Mouse (Mus musculus): ENCODE data around the gene Pus10. TPM values are rescaled to one million over a fixed set of nuclear protein-coding genes. Genes with fewer than 3 reads are reported as not detected.

The Pus10 gene
- 31.9 TPM for polyA plus RNA-seq (2015; fragmentation: Illumina TruSeq; extraction: RNeasy Lipid Tissue Mini Kit (QIAGEN cat#74804); ENCODE audit: insufficient read depth, low replicate concordance)

DNA sequence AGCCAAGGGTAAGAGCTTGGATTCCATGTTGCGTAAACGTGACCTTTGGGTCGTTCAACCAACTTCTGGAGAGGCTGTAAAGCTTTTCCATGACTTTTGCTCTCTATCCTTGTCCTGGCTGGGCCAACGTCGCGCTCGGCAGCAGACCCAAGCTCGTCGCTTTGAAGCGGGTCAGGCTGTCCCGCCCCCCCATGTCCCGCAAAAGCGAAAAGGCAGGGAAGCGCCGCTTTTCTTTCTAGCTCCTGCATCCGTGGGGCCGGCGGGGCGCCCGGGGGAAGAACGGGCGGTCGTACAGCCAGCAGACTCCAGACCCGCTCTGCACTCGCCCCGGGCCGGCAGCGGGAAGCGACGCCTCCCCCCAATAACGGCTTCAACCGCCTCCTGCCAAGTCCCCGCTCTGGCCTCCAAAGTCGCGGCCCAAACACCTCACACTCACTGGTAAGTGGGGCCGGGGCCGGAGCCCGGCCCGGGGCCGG, at the start of gene Pus10:
Gene Pus10 (plus strand): TSS at position 364 of the 476 bp plus-strand sequence.

DNA sequence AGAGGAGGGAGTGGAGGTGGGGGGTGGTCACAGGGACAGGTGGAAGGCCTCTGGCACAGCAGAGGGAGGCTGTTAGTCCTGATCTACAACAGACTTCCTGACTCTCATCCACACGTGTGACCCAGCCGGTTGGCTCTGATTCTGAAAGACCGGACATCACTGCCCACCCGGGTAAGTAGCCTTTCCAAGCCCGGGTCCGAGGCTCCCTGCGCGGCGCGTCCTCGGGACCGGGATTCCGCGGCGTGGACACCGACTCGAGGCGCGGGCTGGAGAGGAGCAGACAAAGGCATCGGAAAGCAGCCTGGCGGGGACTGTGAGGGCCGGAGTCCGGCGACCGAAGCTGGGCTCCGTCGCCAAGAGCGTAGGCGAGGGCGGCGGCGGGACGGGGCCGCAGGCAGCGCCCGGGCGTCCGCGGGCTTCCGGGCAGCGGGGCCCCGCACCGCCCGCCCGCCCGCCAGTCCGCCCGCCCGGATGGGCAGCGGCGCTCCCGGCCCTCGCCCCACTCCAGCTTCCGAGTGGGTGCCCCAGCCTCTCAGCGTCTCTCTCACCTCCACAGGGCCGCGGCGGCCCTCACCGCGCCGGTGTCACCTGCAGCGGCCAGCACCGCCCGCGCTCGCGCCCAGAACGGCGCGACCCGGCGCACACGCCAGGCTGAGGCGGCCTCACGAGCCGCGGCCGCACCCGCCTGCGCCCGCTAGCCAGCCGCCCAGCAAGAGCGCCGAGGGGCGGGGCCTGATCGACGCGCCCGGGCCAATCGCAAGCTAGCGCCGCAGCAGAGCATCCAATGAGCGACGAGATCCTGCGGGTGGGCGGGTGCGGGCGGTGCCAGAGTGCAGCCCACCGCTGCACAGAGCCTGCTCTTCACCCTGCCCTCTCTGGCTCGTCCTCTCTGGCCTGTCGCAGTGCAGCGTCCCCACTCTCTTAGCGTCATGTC, 32.3 kb upstream of the Pus10 start, which contains the start of gene 0610010F05Rik:
Gene 0610010F05Rik (minus strand): TSS at position 695 of the 934 bp plus-strand sequence.

DNA sequence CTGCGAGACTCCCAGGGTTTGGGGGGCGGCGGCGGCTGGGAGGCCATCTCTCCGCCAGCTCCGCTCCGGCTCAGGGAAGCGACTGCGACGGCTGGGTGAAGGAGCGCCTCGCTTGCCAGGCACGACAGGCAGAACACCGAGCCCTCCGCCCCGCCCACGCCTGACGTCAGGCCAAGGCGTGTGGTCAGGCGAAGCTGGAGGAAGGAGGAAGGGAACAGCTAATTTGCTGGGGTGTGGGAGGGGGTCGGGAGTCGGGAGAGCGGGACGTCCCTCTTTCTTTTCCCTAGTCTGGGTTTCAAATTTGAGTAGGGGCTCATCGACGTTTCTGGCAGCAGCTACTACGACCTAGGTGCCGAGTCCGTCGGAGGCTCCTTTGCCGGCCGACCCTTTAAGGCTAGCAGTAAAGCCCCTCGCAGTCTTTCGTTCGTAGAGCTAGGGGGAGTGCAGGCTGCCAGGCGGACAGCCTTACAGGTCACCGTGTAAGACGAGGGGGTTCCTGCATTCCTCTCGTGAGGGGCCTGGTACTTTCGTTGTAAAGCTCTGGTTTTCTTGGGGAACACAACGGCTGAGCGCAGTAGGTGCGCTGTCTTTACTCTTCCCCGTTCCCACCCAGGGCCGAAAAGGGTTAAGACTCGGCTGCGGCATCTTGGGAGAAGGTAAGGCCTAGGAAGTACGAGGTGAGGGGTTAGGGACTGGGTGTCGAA, 476 bp downstream of the Pus10 start, which contains the start of gene Pex13:
Gene Pex13 (minus strand): TSS at position 162 of the 704 bp plus-strand sequence.

DNA sequence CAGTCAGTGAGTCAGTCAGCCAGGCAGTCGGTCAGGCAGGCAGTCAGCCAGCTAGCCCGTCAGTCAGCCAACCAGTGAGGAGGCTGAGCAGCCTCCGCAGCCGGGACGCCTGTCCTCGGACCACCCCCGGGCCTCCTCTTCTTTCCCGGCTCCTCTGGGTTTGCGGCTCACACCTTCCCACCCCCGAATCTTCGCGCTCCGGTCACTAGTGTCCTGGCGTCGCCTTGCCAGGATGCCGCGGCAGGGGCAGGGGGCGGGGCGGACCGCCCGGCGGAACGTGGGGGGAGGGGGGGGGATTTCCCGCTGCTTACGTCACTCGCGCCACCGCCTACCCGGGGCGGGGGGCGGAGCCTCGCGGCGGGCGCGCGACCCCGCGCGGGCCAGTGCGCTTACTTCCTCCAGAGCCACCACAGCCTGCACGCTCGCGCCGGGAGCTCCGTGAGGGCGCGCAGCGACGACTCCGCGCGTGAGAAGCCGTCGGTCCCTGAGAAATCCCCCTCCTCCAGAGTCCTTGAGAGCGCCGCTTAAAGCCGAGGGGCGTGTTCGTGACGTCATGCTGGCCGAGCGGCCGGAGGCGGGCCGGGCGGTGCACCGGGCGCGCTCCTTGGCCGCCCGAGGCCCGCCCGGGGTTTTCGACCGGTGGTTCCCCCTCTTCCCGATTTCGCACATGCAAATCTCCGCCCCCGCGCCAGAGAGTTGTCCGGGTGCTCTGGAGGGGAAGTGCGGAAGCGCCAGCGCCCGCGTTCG, 105.5 kb downstream of the Pus10 start, which contains the start of gene Rel:
Gene Rel (minus strand): TSS at position 211 of the 747 bp plus-strand sequence.

Other genes with a start within 250 kb of the Pus10 start
- gene Ahsa2, start 167.6 kb upstream of the Pus10 start, polyA plus RNA-seq (2015; fragmentation: Illumina TruSeq; extraction: RNeasy Lipid Tissue Mini Kit (QIAGEN cat#74804); ENCODE audit: insufficient read depth, low replicate concordance): 72.4 TPM
- gene 1700093K21Rik, start 144.5 kb upstream of the Pus10 start, polyA plus RNA-seq (2015; fragmentation: Illumina TruSeq; extraction: RNeasy Lipid Tissue Mini Kit (QIAGEN cat#74804); ENCODE audit: insufficient read depth, low replicate concordance): not detected
- 11.3 TPM for gene 0610010F05Rik, start 32.0 kb upstream of the Pus10 start, polyA plus RNA-seq (2015; fragmentation: Illumina TruSeq; extraction: RNeasy Lipid Tissue Mini Kit (QIAGEN cat#74804); ENCODE audit: insufficient read depth, low replicate concordance)
- gene Pex13, start 285 bp downstream of the Pus10 start, polyA plus RNA-seq (2015; fragmentation: Illumina TruSeq; extraction: RNeasy Lipid Tissue Mini Kit (QIAGEN cat#74804); ENCODE audit: insufficient read depth, low replicate concordance): 19.9 TPM
- gene Rel, start 105.3 kb downstream of the Pus10 start, polyA plus RNA-seq (2015; fragmentation: Illumina TruSeq; extraction: RNeasy Lipid Tissue Mini Kit (QIAGEN cat#74804); ENCODE audit: insufficient read depth, low replicate concordance): 90.7 TPM
- 43.6 TPM for gene Papolg, start 229.6 kb downstream of the Pus10 start, polyA plus RNA-seq (2015; fragmentation: Illumina TruSeq; extraction: RNeasy Lipid Tissue Mini Kit (QIAGEN cat#74804); ENCODE audit: insufficient read depth, low replicate concordance)